Mouse (Mus musculus) lung, adult 2 months (tissue): ENCODE data around the gene Rasl11a. TPM values are rescaled to one million over a fixed set of nuclear protein-coding genes. Genes with fewer than 3 reads are reported as not detected.

Experiments used
- DNase-seq: peaks from one replicate; pipeline ENCODE4 v3.0.0; 2022
- H3K4me1 ChIP-seq: fragments of 200-500 bp; 2 replicates; pipeline ENCODE4 v1.6.1; 2011; ENCODE audit warnings: low read length; ENCODE audit not compliant: control insufficient read depth, insufficient read depth
- H3K4me3 ChIP-seq: fragments of 200-500 bp; replicated peaks from 2 replicates; pipeline ENCODE3; 2011; ENCODE audit warnings: low read depth, mild to moderate bottlenecking, control low read depth, low read length; ENCODE audit errors: extremely low read depth
- CTCF ChIP-seq: fragments of 200-500 bp; IDR thresholded peaks from 2 replicates; pipeline ENCODE4 v1.5.1; 2011; ENCODE audit warnings: mild to moderate bottlenecking, low read length, control low read depth; ENCODE audit not compliant: insufficient read depth
- POLR2A ChIP-seq: fragments of 200-500 bp; IDR thresholded peaks from 2 replicates; pipeline ENCODE4 v1.6.1; 2011; ENCODE audit warnings: low read depth, mild to moderate bottlenecking, control low read depth, low read length, borderline replicate concordance; ENCODE audit errors: extremely low read depth
- WGBS: fragments of 180-500 bp; shearing (Covaris S2); methylation state at CpG from one replicate; pipeline ENCODE4 v1.1.7; 2018; 5-methylcytosine and 5-hydroxymethylcytosine counted together
- polyA plus RNA-seq: library from polyadenylated mRNA; depleted of rRNA; stranded (reverse); fragments of >200 nt; gene quantifications from 2 replicates; pipeline ENCODE4 v1.2.3, GENCODE M21; 2012

Gene Rasl11a
- polyA plus RNA-seq, 1 experiment, result 26.7 TPM

- WGBS, result 75% methylated on average over 5 of the region's 5 CpGs
- no peak for DNase-seq
- Histone ChIP-seq H3K4me3 (no peak overlapping the region), H3K4me1 (no peaks in the 10 kb centered on the region; the same call in 1 of the 2 replicates)
- TF ChIP-seq CTCF (no peak), POLR2A (no peak)
Observed at GRCm38 (mm10) chr5:146823005-146823404, 21.9 kb upstream of the Rasl11a start.

- TF ChIP-seq CTCF (no peak), POLR2A (no peak)
- Histone ChIP-seq H3K4me3 (no peak overlapping the region), H3K4me1 (peaks cover 7% of the 10 kb centered on the region)
- DNase-seq, result no peak
- 30% methylated on average over 8 of the region's 8 CpGs for WGBS
Observed at GRCm38 (mm10) chr5:146829528-146829927, 15.3 kb upstream of the Rasl11a start.

GRCm38 (mm10) chr5:146832435-146832768, 12.5 kb upstream of the Rasl11a start:
- DNase-seq, result no peak
- 27% methylated on average over 7 of the region's 7 CpGs for whole genome bisulfite sequencing
- Histone ChIP-seq H3K4me1 (peaks cover 7% of the 10 kb centered on the region), H3K4me3 (peak overlapping the region; percentile 99)
- TF ChIP-seq POLR2A, result no peak
- TF ChIP-seq CTCF, result no peak

GRCm38 (mm10) chr5:146832769-146833448, 12.0 kb upstream of the Rasl11a start, which contains the start of gene Rpl21:
Rpl21 (plus strand) TSS chr5:146832890.
- peak within 1 kb of the TSS; percentile 99 for H3K4me3 ChIP-seq
- peaks cover 7% of the 10 kb centered on the region for H3K4me1 ChIP-seq
- no peak for TF ChIP-seq CTCF
- peak; percentile 98 for TF ChIP-seq POLR2A
- peak; percentile 97 for DNase-seq
- WGBS, result under 1% methylated on average over 60 of the region's 60 CpGs

- Histone ChIP-seq H3K4me1 (peaks cover 7% of the 10 kb centered on the region), H3K4me3 (peak overlapping the region; percentile 99)
- 10% methylated on average over 8 of the region's 8 CpGs for WGBS
- TF ChIP-seq CTCF, result no peak
- TF ChIP-seq POLR2A, result no peak
- no peak for DNase-seq
Observed at GRCm38 (mm10) chr5:146833673-146834201, 11.1 kb upstream of the Rasl11a start.

- Histone ChIP-seq H3K4me1 (peaks cover 7% of the 10 kb centered on the region), H3K4me3 (no peak overlapping the region)
- TF ChIP-seq CTCF (no peak), POLR2A (no peak)
- DNase-seq, result no peak
- WGBS, result 56% methylated on average over 8 of the region's 8 CpGs
Observed at GRCm38 (mm10) chr5:146834959-146835358, 9.9 kb upstream of the Rasl11a start.

- TF ChIP-seq CTCF, result no peak
- TF ChIP-seq POLR2A, result no peak
- Histone ChIP-seq H3K4me3 (no peak overlapping the region), H3K4me1 (peaks cover 4% of the 10 kb centered on the region; the same call in 1 of the 2 replicates)
- WGBS, result 66% methylated on average over 7 of the region's 7 CpGs
- no peak for DNase-seq
Observed at GRCm38 (mm10) chr5:146837967-146838720, 6.7 kb upstream of the Rasl11a start.

GRCm38 (mm10) chr5:146838836-146839648, 5.8 kb upstream of the Rasl11a start:
- peaks cover 2% of the 10 kb centered on the region; the same call in 1 of the 2 replicates for H3K4me1 ChIP-seq
- WGBS, result 56% methylated on average over 12 of the region's 12 CpGs
- DNase-seq, result no peak
- no peak overlapping the region for H3K4me3 ChIP-seq
- TF ChIP-seq POLR2A, result no peak
- no peak for TF ChIP-seq CTCF

GRCm38 (mm10) chr5:146839760-146840159, 5.1 kb upstream of the Rasl11a start:
- WGBS, result 66% methylated on average over 5 of the region's 5 CpGs
- DNase-seq, result no peak
- no peak overlapping the region for H3K4me3 ChIP-seq
- no peak for TF ChIP-seq POLR2A
- TF ChIP-seq CTCF, result no peak
- peaks cover 3% of the 10 kb centered on the region; the same call in 1 of the 2 replicates for H3K4me1 ChIP-seq
